Mouse (Mus musculus) heart, adult 18-20 months (tissue): ENCODE data around the gene Ankrd6. TPM values are rescaled to one million over a fixed set of nuclear protein-coding genes. Genes with fewer than 3 reads are reported as not detected.

Source experiments
- DNase-seq, 2 experiments: peaks; one replicate each; pipeline ENCODE4 v3.0.0; 2021 to 2022; ENCODE audit warnings: mixed read lengths in 1 of 2
- total RNA-seq, 2 experiments: library from RNA; stranded (reverse); gene quantifications; 2 replicates each; pipeline ENCODE4 v1.2.3; 2021

Gene Ankrd6
- total RNA-seq, 2 experiments from 2014 or later: 4.8 to 5.9 TPM

DNA sequence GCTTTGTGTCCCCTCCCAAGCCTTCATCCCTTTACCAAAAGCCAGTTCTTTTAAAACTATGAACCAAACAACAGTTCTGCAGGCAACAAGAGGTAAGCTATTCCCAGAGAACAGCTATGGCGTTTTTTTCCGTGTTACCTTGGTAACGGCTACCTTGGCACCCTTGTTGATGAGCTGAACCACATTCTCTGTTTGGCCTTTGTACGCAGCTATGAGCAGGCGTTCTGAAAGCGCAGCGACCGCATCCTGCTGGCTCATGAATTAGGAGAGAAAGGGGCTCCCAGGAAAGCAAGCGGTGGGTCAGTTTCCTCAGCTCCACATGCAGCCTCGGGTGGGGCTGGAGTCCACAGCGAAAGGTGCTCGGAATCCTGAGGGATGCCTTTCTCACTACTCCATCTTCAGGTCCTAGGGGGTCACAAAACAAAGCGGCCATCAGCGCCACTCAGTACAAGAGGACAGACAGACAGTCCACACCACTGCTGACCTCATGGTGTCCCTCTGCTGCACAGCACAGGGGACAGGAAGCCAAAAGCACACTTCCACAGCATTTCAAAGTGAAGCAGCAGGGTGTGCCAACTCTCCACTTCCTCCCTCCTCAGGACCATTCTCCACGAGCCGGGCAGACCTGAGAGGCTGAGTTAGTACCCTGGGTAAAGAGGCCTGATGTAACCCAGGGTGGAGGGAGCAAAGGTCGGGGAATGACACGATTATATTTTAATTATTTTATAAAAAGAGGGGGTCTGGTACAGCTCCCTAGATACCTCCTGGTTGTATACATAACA is 90.3 kb downstream of the Ankrd6 start:
- no peak for DNase-seq

GRCm38 (mm10) chr4:32855580-32855979 is 95.1 kb downstream of the Ankrd6 start:
- no peak for DNase-seq

DNA sequence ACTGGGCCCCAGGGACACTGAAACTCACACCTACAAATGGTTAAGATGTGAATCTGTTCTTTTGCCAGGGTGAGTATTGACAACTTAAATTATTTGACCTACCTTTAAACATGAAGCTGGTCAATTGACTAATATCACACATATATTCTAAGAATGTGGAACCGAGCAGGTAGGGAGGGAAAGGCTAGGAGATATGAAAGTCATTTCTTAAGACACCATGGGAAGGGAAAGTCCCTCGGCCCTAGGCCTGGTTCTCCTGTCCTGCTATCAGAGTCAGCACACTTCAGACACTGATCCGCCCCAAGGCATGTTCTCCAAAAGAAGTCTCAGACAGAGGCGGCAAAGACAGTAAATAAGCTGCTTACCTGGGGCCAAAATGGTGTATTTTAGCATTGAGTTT is 95.7 kb downstream of the Ankrd6 start:
- DNase-seq: no peak

DNA sequence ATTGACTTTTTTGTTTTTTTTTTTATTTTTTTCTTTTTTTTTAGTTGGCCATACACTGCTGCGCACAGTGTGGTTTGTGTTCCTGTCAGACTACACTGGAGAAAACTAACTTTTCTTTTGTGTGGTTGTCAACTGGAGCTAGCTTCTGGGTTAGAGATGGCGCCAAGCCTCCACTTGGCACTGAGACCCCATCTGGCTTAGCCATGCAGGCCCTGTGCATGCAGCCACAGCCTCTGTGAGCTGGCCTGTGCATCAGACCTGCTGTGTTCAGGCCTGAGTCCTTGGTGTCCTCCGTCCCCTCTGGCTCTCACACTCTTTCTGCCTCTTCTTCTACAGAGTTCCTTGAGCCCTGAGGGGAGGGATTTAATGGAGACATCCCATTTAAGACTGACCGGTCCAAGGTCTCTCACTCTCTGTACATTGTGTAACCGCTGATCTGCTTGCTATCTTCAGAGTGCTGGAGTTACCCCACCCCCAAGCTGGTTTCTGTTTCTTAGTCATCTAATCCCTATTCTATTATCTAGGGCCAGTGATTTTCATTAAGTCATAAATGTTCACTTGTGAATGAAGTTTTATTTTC is 96.9 kb downstream of the Ankrd6 start:
- DNase-seq: no peak

DNA sequence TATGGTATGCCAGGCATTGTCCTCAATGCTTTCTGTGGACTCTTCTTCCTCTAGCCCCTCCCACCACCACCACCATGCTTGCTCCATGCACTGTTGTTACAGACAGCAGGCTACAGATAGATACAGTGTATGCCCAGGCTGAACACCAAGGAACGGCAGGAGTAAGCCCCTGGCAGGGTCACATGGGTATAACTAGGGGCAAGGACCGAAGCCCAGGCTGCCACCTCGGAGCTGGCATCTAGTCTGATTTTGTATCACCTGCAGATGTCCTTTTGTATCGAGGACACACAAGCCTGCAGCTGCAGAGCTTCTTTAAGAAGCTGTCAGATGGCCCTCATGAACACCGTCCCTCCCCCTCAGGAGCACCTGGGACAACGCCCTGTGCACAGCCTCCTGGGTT is 97.8 kb downstream of the Ankrd6 start:
- no peak for DNase-seq

- no peak for DNase-seq
Measured at GRCm38 (mm10) chr4:32852294-32852693, 98.3 kb downstream of the Ankrd6 start.

GRCm38 (mm10) chr4:32838401-32838800 is 112.2 kb downstream of the Ankrd6 start:
- DNase-seq: no peak

GRCm38 (mm10) chr4:32836071-32836470 is 114.6 kb downstream of the Ankrd6 start:
- DNase-seq: no peak

DNA sequence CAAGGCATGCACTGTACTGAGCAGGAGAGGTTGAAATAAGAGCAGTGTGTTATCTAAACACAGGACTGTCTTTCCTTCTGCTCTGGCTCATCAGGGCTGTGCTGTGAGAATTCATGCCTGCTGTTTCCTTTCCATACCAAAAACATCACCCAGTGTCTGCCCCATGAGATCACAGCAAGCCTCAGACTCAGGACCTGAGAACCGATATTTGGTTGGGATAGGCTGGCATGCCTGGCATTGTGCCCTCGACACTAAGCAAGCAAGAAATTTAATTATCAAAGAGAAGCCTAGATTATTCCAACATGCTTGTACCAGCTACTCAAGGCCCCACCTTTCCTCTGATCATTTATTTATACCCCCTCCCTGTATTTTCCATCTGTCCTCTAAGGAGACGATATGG is 116.1 kb downstream of the Ankrd6 start:
- DNase-seq: no peak

DNA sequence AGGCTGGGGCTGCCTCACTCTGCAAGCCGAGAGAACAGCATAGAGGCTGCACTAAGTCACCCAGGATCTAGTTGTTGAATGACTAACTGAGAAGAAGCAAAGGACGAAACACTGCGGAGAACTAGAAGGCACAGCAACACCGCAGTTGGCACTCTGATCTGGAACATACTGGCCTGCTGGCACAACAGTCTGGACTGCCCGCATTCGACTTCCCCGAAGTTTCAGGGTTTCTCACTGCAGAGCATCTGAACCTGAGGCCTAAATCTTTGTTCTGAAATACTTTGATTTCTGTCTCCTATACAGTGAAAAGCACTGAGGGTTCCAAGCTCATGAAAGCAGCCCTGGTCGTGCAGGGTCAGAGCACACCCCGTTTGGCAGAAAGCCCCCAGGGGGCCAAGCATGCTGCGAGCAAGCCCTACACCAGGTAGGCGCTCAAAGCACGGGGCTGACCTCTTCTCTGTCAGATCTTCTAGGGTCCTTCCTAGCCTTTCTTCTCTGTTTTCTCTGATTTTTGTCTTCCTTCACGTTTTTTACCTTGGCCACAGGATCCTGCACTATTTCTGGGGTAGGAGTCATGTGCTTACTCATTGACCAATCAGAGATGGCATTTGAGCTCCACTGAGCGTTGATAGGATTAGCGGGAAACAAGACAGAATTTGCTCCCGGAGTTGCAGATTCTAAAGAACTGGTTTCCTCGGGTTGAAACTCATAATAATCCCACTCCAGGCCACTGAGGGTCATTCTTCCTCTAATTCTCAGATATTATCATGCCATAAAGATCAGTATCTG is 117.0 kb downstream of the Ankrd6 start:
- DNase-seq: peak in 1 of 2 experiments; percentile 4

GRCm38 (mm10) chr4:32829316-32829715 is 121.3 kb downstream of the Ankrd6 start:
- no peak for DNase-seq

- DNase-seq: no peak
Measured at GRCm38 (mm10) chr4:32828385-32829077, 122.1 kb downstream of the Ankrd6 start.

DNA sequence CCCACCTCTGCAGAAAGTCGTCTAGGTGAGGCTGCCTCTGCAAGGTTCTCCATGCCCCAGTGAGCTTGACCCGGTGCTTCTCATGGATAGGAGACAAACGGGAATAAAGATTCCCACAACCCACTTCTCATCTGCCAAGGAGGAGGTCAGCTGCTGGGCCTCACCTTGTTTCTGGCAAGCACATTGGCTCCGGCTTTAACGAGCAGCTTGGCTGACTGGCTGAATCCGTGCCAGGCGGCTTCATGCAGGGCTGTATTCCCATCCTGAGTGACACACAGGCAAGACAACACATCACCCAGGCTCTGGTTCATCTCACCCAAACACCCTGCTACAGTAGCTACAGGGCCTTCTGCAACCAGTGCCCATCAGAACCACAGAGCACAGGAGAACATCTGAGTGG is 123.7 kb downstream of the Ankrd6 start:
- DNase-seq: peak; percentile 37 to 44

DNA sequence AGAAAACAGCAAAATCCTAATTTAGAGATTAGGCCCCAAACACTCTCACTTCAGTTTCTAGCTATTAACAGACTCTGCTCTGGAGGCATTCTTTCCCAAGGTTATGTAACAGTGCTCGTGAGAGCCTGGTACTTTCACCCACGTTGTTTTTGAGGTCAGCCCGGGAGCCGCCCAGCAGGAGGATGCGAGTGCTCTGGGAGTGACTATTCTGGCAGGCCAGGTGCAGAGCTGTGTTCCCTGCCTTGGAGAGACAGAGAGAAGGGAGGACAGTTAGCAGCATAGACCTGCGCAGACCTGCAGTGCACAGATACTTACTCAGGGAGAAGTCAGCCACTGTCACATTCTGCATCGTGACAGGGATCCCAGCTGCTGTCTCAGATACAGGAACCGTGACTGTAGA is 126.4 kb downstream of the Ankrd6 start:
- DNase-seq: no peak

GRCm38 (mm10) chr4:32820676-32821075 is 130.0 kb downstream of the Ankrd6 start:
- no peak for DNase-seq

DNA sequence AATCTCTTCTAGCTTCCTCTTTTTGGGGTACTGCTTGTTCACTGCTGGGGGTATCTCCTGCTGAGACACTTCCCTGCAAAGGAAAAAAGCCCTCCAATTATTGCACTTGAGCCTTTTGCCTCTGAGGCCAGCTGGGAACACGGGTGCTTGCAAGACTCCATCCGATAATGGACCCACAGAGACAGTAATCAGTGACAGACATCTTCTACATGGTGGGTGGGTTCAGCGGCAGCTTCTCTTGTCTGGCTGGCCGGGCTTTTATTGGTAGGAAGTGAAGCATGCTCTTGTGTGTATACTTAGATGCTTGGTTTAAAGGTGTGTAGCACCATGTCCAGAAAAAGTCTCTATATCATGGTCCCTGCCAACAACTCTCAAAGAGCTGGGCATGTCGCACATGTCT is 133.2 kb downstream of the Ankrd6 start:
- no peak for DNase-seq

DNA sequence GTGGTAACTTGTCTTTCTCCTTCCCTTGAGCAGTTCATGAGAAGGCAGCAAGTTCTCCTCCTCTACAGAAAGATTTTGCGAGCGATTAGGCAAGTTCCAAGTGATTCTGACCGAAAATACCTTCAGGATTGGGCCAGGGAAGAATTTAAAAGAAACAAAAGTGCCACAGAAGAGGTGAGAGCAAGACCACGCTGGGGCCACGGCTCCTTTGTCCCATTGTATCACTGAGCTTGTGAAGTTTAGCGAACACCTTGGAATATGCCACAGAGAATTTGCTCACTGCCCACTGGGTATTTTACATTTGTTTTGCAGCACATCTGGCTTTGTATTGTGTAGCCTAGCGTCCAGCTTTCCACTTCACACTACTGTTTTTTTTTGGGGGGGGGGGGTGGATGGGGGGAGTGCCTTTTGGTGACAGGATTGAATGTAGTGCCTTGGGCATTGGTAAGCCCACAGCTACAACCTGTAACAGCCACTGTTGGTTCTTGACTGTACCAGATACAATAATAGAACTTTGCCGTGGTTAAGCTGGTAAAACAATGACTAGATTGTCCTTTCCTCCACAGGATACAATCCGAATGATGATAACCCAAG is 150.0 kb downstream of the Ankrd6 start:
- no peak for DNase-seq

GRCm38 (mm10) chr4:32799966-32800576 is 150.6 kb downstream of the Ankrd6 start, which contains the start of gene Lyrm2:
Lyrm2 (plus strand) TSS chr4:32800253.
- DNase-seq: peak; percentile 87 to 88

DNA sequence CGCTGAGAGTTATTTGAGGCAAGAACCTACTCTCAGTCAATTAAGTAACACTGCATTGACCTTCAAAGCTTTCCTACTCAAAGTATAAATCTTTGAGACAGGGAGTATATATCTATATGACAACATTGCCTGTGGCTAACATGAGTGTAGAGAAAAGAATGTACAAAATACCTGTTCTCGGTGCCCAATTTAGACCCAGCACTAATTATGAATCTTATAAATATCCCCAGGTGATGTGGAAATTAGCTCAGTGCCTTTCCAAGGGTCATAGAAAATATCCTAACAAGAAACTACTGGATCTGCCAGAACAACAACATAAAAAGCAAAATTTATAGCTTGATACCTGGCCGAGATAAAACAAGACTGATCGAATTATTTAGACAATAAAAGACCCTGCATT is 151.7 kb downstream of the Ankrd6 start:
- DNase-seq: no peak

- DNase-seq: no peak
Measured at GRCm38 (mm10) chr4:32789020-32789419, 161.6 kb downstream of the Ankrd6 start.

DNA sequence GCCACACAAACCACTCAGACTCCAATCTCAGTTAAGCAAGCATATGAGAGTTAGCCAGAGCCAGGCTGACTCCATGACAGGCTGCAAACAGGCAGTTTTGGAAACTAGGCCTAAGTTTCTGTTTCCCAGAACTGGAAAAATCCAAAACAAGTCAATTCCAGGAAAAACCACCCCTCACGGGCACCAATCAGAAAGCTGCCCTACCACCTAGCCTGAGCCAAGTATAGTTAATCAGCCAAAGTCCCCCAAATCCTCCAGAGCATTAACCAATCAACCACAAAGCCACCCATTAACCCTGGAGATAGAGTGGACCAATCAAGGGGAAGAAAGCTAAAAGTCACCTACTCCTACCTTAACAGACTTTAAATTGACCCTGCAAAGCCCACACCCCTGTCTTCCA is 163.5 kb downstream of the Ankrd6 start:
- no peak for DNase-seq

GRCm38 (mm10) chr4:32779996-32780395 is 170.6 kb downstream of the Ankrd6 start:
- DNase-seq: no peak
